Mouse (Mus musculus): ENCODE measurements around the gene Qrfp. TPM values are rescaled to one million over a fixed set of nuclear protein-coding genes. Genes with fewer than 3 reads are reported as not detected.

Gene Qrfp
- polyA plus RNA-seq, 1 experiment from 2014 or later = 0.10 TPM

DNA sequence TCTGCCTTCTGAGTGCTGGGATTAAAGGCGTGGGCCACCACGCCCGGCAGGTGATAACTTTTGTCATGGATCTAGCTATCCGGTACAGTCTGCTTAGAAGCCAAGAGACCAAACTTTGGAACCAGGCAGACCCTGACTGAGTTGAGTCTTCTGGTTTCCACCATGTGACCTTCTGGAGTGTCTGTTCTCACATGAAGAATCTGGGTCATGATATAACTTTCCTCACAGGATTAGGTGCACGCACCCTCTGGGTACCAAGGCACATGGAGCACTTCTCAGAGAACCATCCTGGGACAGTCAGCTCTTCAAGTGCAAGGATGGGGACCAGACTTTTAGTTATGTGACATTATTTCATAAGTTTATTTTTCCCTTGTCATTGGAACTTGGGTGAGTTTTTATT, 51.4 kb downstream of the Qrfp start:
- Histone ChIP-seq H3K27ac (ENCODE audit: low read length) (peak overlapping the region; percentile 98), H3K27me3 (ENCODE audit: control insufficient read depth, insufficient read depth, low read depth, low read length) (no peaks in the 10 kb centered on the region)
- WGBS = 84% methylated on average over 5 of the region's 5 CpGs

DNA sequence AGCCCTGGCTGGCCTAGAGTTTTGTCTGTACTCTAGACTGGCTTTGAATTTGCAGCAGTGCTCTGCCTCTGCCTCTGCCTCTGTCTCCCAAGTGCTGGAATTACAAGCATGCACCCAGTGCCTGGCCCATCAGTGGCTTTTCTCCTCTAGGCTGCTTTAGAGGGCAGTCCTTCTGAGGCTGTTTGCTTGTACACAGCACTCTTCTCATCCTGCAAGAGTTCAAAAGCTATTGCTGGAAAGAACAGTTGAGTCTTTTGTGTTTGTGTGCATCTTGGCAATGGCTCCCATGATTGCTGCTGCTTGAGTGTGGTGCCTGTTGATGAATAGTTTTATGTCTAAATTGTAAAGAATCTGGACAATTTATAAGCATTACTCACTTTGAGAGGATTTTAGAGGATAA, 52.9 kb downstream of the Qrfp start:
- peak; percentile 3; the same call in 1 of the 2 replicates for ATAC-seq (ENCODE audit: low read depth)
- H3K27ac ChIP-seq (ENCODE audit: low read length) = peak overlapping the region; percentile 29
- H3K9me3 ChIP-seq (ENCODE audit: control insufficient read depth, low read length) = peaks cover 3% of the 10 kb centered on the region; the same call in 1 of the 2 replicates
- no peak overlapping the region for H3K4me2 ChIP-seq (ENCODE audit: low read depth, low read length)
- no peaks in the 10 kb centered on the region for H3K27me3 ChIP-seq (ENCODE audit: control insufficient read depth, insufficient read depth, low read depth, low read length)
- no peak overlapping the region for H3K4me3 ChIP-seq (ENCODE audit: low read length)
- H3K36me3 ChIP-seq (ENCODE audit: control insufficient read depth, insufficient read depth, low read length) = no peaks in the 10 kb centered on the region
- H3K9ac ChIP-seq (ENCODE audit: low read length) = no peak overlapping the region
- peaks cover 24% of the 10 kb centered on the region for H3K4me1 ChIP-seq (replicated peaks; ENCODE audit: control insufficient read depth, insufficient read depth, low read length)

More for the DNA sequence above, 51.4 kb downstream of the Qrfp start:
- no peaks in the 10 kb centered on the region for H3K36me3 ChIP-seq (ENCODE audit: control insufficient read depth, insufficient read depth, low read length)
- H3K4me1 ChIP-seq (replicated peaks; ENCODE audit: control insufficient read depth, insufficient read depth, low read length) = peaks cover 36% of the 10 kb centered on the region
- peak overlapping the region; percentile 100 for H3K9ac ChIP-seq (ENCODE audit: low read length)
- peak overlapping the region; percentile 98 for H3K4me3 ChIP-seq (ENCODE audit: low read length)
- peaks cover 1% of the 10 kb centered on the region; the same call in 1 of the 2 replicates for H3K9me3 ChIP-seq (ENCODE audit: control insufficient read depth, low read length)
- ATAC-seq (ENCODE audit: low read depth) = no peak
- H3K4me2 ChIP-seq (ENCODE audit: low read depth, low read length) = peak overlapping the region; percentile 89

Other genes starting within 250 kb of the Qrfp start
- gene Fubp3, start 237.9 kb downstream of the Qrfp start, polyA plus RNA-seq (2015; fragmentation: Nextera tagmentation; extraction: Ambion mirVana) = 81.3 and 82.3 TPM in 2 replicates
- not detected in 2 replicates for gene Prdm12, start 170.5 kb downstream of the Qrfp start, polyA plus RNA-seq (2015; fragmentation: Nextera tagmentation; extraction: Ambion mirVana)
- gene Exosc2, start 139.9 kb downstream of the Qrfp start, polyA plus RNA-seq (2015; fragmentation: Nextera tagmentation; extraction: Ambion mirVana) = 55.1 and 56.5 TPM in 2 replicates
- 37.6 and 39.1 TPM in 2 replicates for gene Abl1, start 122.2 kb downstream of the Qrfp start, polyA plus RNA-seq (2015; fragmentation: Nextera tagmentation; extraction: Ambion mirVana)
- gene Fibcd1, start 35.4 kb upstream of the Qrfp start, polyA plus RNA-seq (2015; fragmentation: Nextera tagmentation; extraction: Ambion mirVana) = 0.06 and 0.14 TPM in 2 replicates
- gene Lamc3, start 76.7 kb upstream of the Qrfp start, polyA plus RNA-seq (2015; fragmentation: Nextera tagmentation; extraction: Ambion mirVana) = 1.7 and 2.0 TPM in 2 replicates
- gene Aif1l, start 139.6 kb upstream of the Qrfp start, polyA plus RNA-seq (2015; fragmentation: Nextera tagmentation; extraction: Ambion mirVana) = 34.1 and 34.7 TPM in 2 replicates
- 86.6 and 92.3 TPM in 2 replicates for gene Nup214, start 163.9 kb upstream of the Qrfp start, polyA plus RNA-seq (2015; fragmentation: Nextera tagmentation; extraction: Ambion mirVana)